Mouse (Mus musculus) cerebellum, adult 2 months (tissue): ENCODE measurements around the gene Stx4a. TPM values are rescaled to one million over a fixed set of nuclear protein-coding genes. Genes with fewer than 3 reads are reported as not detected.
A peak's percentile ranks its signal among the peaks of the same experiment; 100 is the strongest.
"Not testable (repeated sequence)": the region's sequence is repeated elsewhere in the genome, so short reads cannot be mapped to it uniquely, and the experiment has no call there.

Source experiments
- DNase-seq, 2 experiments: peaks; one replicate each; pipeline ENCODE4 v3.0.0; 2021
- H3K27ac ChIP-seq: fragments of 200-500 bp; 2 replicates; pipeline ENCODE4 v1.5.1; 2012; ENCODE audit warnings: low read length, control low read depth, inconsistent platforms; ENCODE audit not compliant: insufficient read depth
- H3K27me3 ChIP-seq: fragments of 200-500 bp; 2 replicates; pipeline ENCODE4 v1.6.1; 2012; ENCODE audit warnings: inconsistent platforms, mild to moderate bottlenecking, low read length, moderate library complexity; ENCODE audit not compliant: control insufficient read depth, insufficient read depth
- H3K4me1 ChIP-seq: fragments of 200-500 bp; 2 replicates; pipeline ENCODE4 v1.6.1; 2011; ENCODE audit warnings: low read length; ENCODE audit not compliant: control insufficient read depth, insufficient read depth
- H3K4me3 ChIP-seq: fragments of 200-500 bp; replicated peaks from 2 replicates; pipeline ENCODE3; 2011; ENCODE audit warnings: mild to moderate bottlenecking, low read depth, low read length, control low read depth; ENCODE audit not compliant: insufficient read depth
- CTCF ChIP-seq: fragments of 200-500 bp; IDR thresholded peaks from 2 replicates; pipeline ENCODE4 v1.5.1; 2011; ENCODE audit warnings: low read depth, mild to moderate bottlenecking, control low read depth, low read length, moderate library complexity, borderline replicate concordance; ENCODE audit not compliant: insufficient read depth
- POLR2A ChIP-seq: fragments of 200-500 bp; IDR thresholded peaks from 2 replicates; pipeline ENCODE4 v1.6.1; 2011; ENCODE audit warnings: low read length, control low read depth, borderline replicate concordance; ENCODE audit not compliant: insufficient read depth
- WGBS: fragments of 180-500 bp; shearing (Covaris S2); methylation state at CpG from one replicate; pipeline ENCODE4 v1.1.7; 2018; 5-methylcytosine and 5-hydroxymethylcytosine counted together
- polyA plus RNA-seq: library from polyadenylated mRNA; depleted of rRNA; stranded (reverse); fragments of >200 nt; gene quantifications from 2 replicates; pipeline ENCODE4 v1.2.3, GENCODE M21; 2012

The Stx4a gene
- polyA plus RNA-seq, 1 experiment: 153 TPM

DNA sequence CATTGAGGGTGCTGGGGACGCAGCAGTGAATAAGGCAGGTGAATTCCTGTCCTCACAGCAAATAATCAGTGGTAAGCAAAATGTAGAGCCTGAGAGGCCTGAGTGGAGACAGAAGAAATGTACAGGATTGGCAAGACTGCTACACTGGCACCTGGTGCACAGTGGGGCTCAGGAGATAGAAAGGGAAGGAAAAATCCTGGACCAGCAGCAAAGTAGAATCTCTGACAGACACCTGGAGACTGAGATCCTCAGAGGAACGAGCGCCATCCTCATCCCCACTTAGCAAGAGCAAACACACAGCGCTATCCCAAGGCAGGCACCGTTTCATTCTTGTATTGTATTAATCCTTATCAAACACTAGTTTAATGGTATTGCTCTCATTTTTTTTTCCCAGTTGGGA, 13.4 kb downstream of the Stx4a start:
- TF ChIP-seq POLR2A (peak; percentile 33; the same call in 1 of the 2 replicates), CTCF (no peak)
- peaks cover 16% of the 10 kb centered on the region; the same call in 1 of the 2 replicates for H3K4me1 ChIP-seq
- WGBS: 17% methylated on average over 5 of the region's 5 CpGs
- peak overlapping the region; percentile 59 for H3K27ac ChIP-seq
- H3K4me3 ChIP-seq: no peak overlapping the region
- no peaks in the 10 kb centered on the region for H3K27me3 ChIP-seq
- DNase-seq: peak; percentile 62 to 80

DNA sequence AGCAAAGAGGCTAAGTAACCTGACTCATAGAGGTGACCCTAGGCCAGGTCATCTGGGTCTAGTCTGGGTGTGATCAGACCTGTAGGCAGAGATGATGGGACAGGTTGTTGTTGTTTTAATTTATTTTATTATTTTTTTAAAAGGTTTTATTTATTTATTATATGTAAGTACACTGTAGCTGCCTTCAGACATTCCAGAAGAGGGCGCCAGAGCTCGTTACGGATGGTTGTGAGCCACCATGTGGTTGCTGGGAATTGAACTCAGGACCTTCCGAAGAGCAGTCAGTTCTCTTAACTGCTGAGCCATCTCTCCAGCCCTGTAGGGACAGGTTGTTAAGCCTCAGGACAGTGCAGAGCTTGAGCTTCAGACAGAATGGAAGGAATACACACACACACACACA, 13.8 kb downstream of the Stx4a start:
- not testable (repeated sequence) for H3K4me3 ChIP-seq, H3K27me3 ChIP-seq, DNase-seq
- H3K27ac ChIP-seq: peak overlapping the region; percentile 59
- peaks cover 16% of the 10 kb centered on the region; the same call in 1 of the 2 replicates for H3K4me1 ChIP-seq
- 78% methylated on average over 4 of the region's 4 CpGs for WGBS
- TF ChIP-seq CTCF: 0 out of 2 replicates have a peak, but pooled peaks have one; percentile 17

DNA sequence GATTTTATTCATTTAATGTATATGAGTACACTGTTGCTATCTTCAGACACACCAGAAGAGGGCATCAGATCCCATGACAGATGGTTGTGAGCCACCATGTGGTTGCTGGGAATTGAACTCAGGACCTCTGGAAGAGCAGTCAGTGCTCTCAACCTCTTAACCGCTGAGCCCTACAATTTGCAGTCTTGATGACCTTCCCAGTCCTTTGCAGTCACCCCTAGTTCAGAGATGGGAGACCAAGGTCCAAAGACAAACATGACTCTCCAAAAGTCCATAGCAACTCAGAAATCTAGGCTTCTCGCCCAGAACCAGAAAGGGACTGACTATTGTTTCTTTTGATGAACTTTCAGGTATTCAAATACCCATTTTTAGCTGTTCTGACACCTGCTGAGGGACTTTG, 15.9 kb downstream of the Stx4a start:
- not testable (repeated sequence) for H3K27me3 ChIP-seq, H3K4me3 ChIP-seq, DNase-seq
- Histone ChIP-seq H3K4me1 (peaks cover 16% of the 10 kb centered on the region; the same call in 1 of the 2 replicates), H3K27ac (peak overlapping the region; percentile 97; the same call in 1 of the 2 replicates)
- WGBS: 85% methylated on average over 2 of the region's 2 CpGs

DNA sequence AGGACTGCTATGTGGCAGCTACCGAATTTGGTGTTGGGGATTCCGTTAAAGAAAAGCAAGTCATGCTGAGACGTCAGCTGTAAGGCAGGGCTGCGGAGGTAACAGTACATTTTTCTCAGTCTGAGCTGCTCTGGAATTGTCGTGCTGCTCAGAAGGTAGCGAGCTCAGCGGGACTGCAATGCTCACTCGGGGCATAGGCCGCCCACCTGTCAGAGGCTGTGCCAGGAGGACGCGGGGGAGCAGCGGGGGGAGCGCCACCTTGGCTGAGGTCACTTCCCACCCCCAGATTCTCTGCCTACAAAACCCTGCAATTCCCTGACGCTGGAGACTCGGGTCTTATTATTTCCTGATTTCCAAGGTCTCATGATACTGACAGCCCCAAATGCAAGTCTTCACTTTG, 16.8 kb downstream of the Stx4a start:
- peak; percentile 85 to 86 for DNase-seq
- TF ChIP-seq POLR2A: no peak
- no peak for TF ChIP-seq CTCF
- 0% methylated on average over 15 of the region's 15 CpGs for WGBS

DNA sequence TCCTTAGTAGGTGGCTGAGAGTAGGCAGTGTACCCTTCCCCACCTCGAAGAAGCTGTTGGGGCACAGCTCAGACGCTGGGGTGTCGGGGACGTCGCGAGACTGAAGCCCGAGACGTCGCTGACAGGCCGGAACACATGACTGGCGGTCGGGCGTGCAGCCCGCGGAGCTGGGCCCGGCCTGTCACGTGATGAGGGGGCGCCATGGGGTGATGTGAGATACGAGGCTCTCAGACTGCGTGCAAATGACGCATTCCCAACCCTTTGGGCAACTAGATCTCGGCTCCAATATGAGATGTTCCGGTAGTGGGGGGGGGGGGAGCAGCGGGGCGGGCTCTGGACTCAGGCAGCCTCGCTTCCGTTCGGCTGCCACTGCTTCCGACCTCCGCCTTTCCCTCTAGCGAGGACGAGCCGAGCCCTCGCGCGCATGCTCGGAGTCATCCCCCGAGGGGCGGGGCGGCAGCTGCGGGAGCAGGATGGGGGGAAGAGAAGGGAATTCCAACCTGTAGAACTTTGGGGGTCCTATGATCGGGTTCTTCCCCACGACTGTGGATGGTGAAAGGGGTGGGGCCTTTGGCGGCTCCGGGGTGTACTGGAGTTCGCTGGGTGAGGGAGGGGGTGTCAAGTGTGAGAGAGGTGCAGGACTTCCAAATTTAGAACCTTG, 17.4 kb downstream of the Stx4a start:
- TF ChIP-seq CTCF (no peak), POLR2A (peak; percentile 63; the same call in 1 of the 2 replicates)
- Histone ChIP-seq H3K4me1 (peaks cover 12% of the 10 kb centered on the region; the same call in 1 of the 2 replicates), H3K27ac (peak overlapping the region; percentile 97), H3K4me3 (peak overlapping the region; percentile 91), H3K27me3 (no peaks in the 10 kb centered on the region)
- 2% methylated on average over 46 of the region's 46 CpGs for WGBS
- peak; percentile 94 to 95 for DNase-seq

More for the DNA sequence above, 16.8 kb downstream of the Stx4a start:
- Histone ChIP-seq H3K4me3 (peak overlapping the region; percentile 52), H3K27me3 (no peaks in the 10 kb centered on the region), H3K4me1 (peaks cover 15% of the 10 kb centered on the region; the same call in 1 of the 2 replicates), H3K27ac (peak overlapping the region; percentile 97)

DNA sequence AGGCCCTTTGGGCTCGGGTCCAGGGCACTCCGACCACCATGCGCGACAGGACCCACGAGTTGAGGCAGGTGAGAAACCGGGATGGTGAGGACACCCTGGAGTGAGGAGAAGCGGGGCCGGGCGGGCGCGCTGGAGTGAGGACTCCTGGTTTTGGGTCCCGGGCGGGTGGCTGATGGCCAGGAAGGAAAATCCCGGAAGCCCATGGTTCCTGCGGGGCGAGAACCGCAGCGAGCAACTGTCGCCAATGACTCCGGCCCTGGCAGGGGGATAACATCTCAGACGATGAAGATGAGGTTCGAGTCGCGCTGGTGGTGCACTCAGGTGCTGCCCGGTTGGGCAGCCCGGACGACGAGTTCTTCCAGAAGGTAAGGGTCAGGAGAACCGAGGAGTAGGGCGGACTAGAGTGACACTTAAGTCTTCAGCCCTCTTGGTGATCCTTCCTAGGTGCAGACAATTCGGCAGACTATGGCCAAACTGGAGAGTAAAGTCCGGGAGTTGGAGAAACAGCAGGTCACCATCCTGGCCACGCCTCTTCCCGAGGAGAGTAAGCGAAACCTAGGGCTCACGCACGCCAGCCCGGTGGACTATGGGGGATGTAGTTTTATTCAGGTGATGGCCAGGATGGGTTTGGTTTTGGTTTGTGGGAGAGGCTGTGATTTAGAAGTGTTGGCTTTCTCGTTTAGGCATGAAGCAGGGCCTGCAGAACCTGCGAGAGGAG, 18.1 kb downstream of the Stx4a start:
- H3K27ac ChIP-seq: peak overlapping the region; percentile 87
- TF ChIP-seq CTCF: no peak
- TF ChIP-seq POLR2A: peak; percentile 77; the same call in 1 of the 2 replicates
- no peaks in the 10 kb centered on the region for H3K27me3 ChIP-seq
- DNase-seq: peak; percentile 87 to 88
- peaks cover 6% of the 10 kb centered on the region; the same call in 1 of the 2 replicates for H3K4me1 ChIP-seq
- H3K4me3 ChIP-seq: peak overlapping the region; percentile 91
- under 1% methylated on average over 40 of the region's 40 CpGs for WGBS

DNA sequence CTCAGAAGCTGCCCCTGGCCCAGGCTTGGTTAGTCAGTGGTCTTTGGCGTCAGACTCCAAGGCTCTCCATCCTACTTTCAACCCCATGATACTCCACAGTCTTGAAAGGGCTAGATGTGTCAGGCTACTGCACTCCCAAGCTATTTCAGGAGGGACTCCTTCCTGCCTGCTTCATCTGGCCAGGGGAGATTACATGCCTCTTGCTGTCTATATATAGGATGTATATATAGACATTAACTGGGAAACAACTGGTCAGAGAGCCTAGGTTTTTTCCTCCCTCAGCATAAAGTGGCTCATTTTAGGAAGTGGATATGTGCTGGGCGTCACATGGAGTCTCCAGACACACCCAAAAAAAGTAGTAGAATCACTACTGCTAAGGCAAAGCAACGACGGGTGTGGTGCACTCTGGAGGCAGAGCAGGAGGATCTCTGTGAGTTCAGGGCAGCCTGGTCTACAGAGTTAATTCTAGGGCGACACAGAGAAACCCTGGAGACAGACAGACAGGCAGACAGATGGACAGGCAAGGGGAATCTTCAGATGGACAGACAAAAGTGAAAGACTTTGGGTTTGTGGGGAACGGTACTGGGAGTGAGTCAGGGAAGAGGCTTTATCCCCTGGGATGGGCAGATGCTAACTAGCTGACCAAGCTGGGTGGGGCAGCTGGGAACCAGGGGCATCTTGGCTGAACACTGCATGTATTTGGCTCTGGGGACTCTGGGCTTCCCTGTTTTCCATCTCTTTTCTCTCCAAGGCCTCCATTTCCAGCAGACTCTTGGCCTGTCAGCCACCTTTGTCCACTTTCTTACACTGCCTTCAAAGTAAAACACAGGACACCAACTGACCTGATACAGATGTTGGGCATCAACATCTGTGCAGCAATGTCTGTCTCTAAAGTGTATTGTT, 26.1 kb downstream of the Stx4a start:
- no peak for DNase-seq
- H3K27ac ChIP-seq: no peak overlapping the region
- WGBS: 71% methylated on average over 6 of the region's 6 CpGs

More for the DNA sequence above, 26.1 kb downstream of the Stx4a start:
- H3K4me1 ChIP-seq: no peaks in the 10 kb centered on the region
- no peak overlapping the region for H3K4me3 ChIP-seq
- no peaks in the 10 kb centered on the region for H3K27me3 ChIP-seq
- TF ChIP-seq CTCF (no peak), POLR2A (no peak)
